Mouse (Mus musculus): Measurements from ENCODE around the gene Kcnma1.

Gene Kcnma1

GRCm38 (mm10) chr14:23594629-23595028 lies 419.7 kb downstream of the Kcnma1 start:
- DNase-seq (ENCODE audit: low spot score), result no peak

GRCm38 (mm10) chr14:23592826-23593447 lies 421.4 kb downstream of the Kcnma1 start:
- DNase-seq (ENCODE audit: low spot score), result no peak

GRCm38 (mm10) chr14:23589744-23590481 lies 424.4 kb downstream of the Kcnma1 start:
- no peak for DNase-seq (ENCODE audit: low spot score)

- no peak for DNase-seq (ENCODE audit: low spot score)
Observed at GRCm38 (mm10) chr14:23587451-23587850, 426.8 kb downstream of the Kcnma1 start.

- no peak for DNase-seq (ENCODE audit: low spot score)
Observed at GRCm38 (mm10) chr14:23583235-23583634, 431.1 kb downstream of the Kcnma1 start.

GRCm38 (mm10) chr14:23581282-23581681 lies 433.0 kb downstream of the Kcnma1 start:
- no peak for DNase-seq (ENCODE audit: low spot score)

- DNase-seq (ENCODE audit: low spot score), result no peak
Observed at GRCm38 (mm10) chr14:23575951-23576350, 438.3 kb downstream of the Kcnma1 start.

- no peak for DNase-seq (ENCODE audit: low spot score)
Observed at GRCm38 (mm10) chr14:23574136-23574535, 440.2 kb downstream of the Kcnma1 start.

- DNase-seq (ENCODE audit: low spot score), result no peak
Observed at GRCm38 (mm10) chr14:23573385-23573784, 440.9 kb downstream of the Kcnma1 start.

- no peak for DNase-seq (ENCODE audit: low spot score)
Observed at GRCm38 (mm10) chr14:23572778-23573177, 441.5 kb downstream of the Kcnma1 start.

- no peak for DNase-seq (ENCODE audit: low spot score)
Observed at GRCm38 (mm10) chr14:23570251-23570650, 444.0 kb downstream of the Kcnma1 start.

- no peak for DNase-seq (ENCODE audit: low spot score)
Observed at GRCm38 (mm10) chr14:23565931-23566330, 448.4 kb downstream of the Kcnma1 start.

- no peak for DNase-seq (ENCODE audit: low spot score)
Observed at GRCm38 (mm10) chr14:23564474-23564873, 449.8 kb downstream of the Kcnma1 start.

GRCm38 (mm10) chr14:23563180-23563579 lies 451.1 kb downstream of the Kcnma1 start:
- no peak for DNase-seq (ENCODE audit: low spot score)

GRCm38 (mm10) chr14:23555647-23556046 lies 458.6 kb downstream of the Kcnma1 start:
- no peak for DNase-seq (ENCODE audit: low spot score)

GRCm38 (mm10) chr14:23552252-23552974 lies 461.9 kb downstream of the Kcnma1 start:
- no peak for DNase-seq (ENCODE audit: low spot score)

- DNase-seq (ENCODE audit: low spot score), result no peak
Observed at GRCm38 (mm10) chr14:23550467-23550866, 463.8 kb downstream of the Kcnma1 start.

- no peak for DNase-seq (ENCODE audit: low spot score)
Observed at GRCm38 (mm10) chr14:23542131-23542530, 472.2 kb downstream of the Kcnma1 start.

- no peak for DNase-seq (ENCODE audit: low spot score)
Observed at GRCm38 (mm10) chr14:23539621-23540020, 474.7 kb downstream of the Kcnma1 start.

GRCm38 (mm10) chr14:23533346-23533745 lies 480.9 kb downstream of the Kcnma1 start:
- DNase-seq (ENCODE audit: low spot score), result no peak

GRCm38 (mm10) chr14:23531735-23532525 lies 482.4 kb downstream of the Kcnma1 start:
- no peak for DNase-seq (ENCODE audit: low spot score)

- peak; percentile 40 for DNase-seq (ENCODE audit: low spot score)
Observed at GRCm38 (mm10) chr14:23529720-23530119, 484.6 kb downstream of the Kcnma1 start.

Data from T-cell, adult 2 months (primary cell).